Mouse (Mus musculus) midbrain, embryonic 12.5 days (tissue): Measurements from ENCODE around the gene Foxp4. TPM values are rescaled to one million over a fixed set of nuclear protein-coding genes. Genes with fewer than 3 reads are reported as not detected.

ENCODE experiments used
- ATAC-seq: fragments of 200-750 bp; cut with Nextera tagmentation; 2 replicates; pipeline ENCODE4 v1.8.0; 2017; ENCODE audit warnings: low read depth, moderate TSS enrichment, moderate library complexity; ENCODE audit not compliant: low FRiP score
- H3K27ac ChIP-seq: fragments of 300-500 bp; sonication (generic); replicated peaks from 2 replicates; pipeline ENCODE4 v1.5.1; 2016; ENCODE audit warnings: mild to moderate bottlenecking
- H3K27me3 ChIP-seq: fragments of 300-500 bp; sonication (generic); 2 replicates; pipeline ENCODE4 v1.6.1; 2016; ENCODE audit warnings: mild to moderate bottlenecking
- H3K36me3 ChIP-seq: fragments of 300-500 bp; sonication (generic); 2 replicates; pipeline ENCODE4 v1.6.1; 2016
- H3K4me1 ChIP-seq: fragments of 300-500 bp; sonication (generic); 2 replicates; pipeline ENCODE4 v1.6.1; 2016
- H3K4me2 ChIP-seq: fragments of 300-500 bp; sonication (generic); replicated peaks from 2 replicates; pipeline ENCODE4 v1.6.1; 2016; ENCODE audit warnings: mild to moderate bottlenecking, moderate library complexity
- H3K4me3 ChIP-seq: fragments of 300-500 bp; sonication (generic); 2 replicates; pipeline ENCODE4 v1.5.1; 2016; ENCODE audit warnings: mild to moderate bottlenecking
- H3K9ac ChIP-seq: fragments of 300-500 bp; sonication (generic); replicated peaks from 2 replicates; pipeline ENCODE4 v1.6.1; 2016; ENCODE audit warnings: mild to moderate bottlenecking, moderate library complexity
- H3K9me3 ChIP-seq: fragments of 300-500 bp; sonication (generic); 2 replicates; pipeline ENCODE4 v1.6.1; 2016; ENCODE audit warnings: mild to moderate bottlenecking
- WGBS: fragments of 180-500 bp; shearing (Covaris S2); methylation state at CpG from one replicate; pipeline ENCODE4 v1.1.7; 2016; 5-methylcytosine and 5-hydroxymethylcytosine counted together
- polyA plus RNA-seq: library from polyadenylated mRNA; unstranded; fragments of >200 nt; fragmentation: Nextera tagmentation; extraction: Ambion mirVana; gene quantifications from 2 replicates; pipeline ENCODE4 v1.2.1, GENCODE M21; 2016

Foxp4 gene
- polyA plus RNA-seq, 1 experiment from 2014 or later: 34.5 TPM

DNA sequence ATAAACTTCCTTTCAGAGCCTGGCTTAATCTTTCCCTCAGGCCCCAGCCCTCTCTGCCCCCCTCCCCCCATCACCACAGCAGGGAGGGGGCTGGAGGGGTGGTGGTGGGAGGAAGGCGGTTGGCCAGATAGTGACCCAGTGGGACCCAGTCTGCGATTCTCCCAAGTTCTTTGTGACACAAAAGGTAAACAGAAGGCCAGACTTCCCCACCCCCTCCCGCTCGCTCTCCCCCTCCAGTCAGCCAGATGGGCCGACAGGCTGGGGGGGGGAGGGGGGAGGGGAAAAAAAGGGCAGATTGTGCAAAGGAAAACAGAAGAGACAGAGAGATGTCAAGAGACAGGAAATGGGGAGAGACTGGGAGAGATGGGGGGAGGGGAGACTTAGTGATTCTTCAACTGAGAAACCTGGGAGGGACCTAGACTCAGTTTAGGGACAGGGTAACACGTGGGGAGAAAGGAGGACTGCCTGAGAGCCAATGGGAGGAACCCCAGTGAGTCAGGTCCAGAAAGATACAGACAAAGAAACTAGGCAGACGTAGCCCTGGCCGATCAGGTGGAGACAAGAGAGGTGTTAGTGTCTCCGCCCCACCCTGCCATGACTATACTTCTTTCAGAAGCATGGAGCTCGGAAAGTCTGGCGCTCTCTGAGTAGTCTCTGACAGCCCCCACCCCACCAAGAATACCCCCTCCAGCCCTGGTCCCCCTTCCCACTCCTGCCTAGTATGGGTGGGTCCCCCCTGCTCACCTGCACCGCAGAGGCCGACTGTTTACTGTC is 36.9 kb downstream of the Foxp4 start:
- peak overlapping the region; percentile 80 for H3K27ac ChIP-seq
- H3K9ac ChIP-seq: peak overlapping the region; percentile 34
- peak; percentile 72 for ATAC-seq
- WGBS: 12% methylated on average over 12 of the region's 13 CpGs
- H3K27me3 ChIP-seq: no peaks in the 10 kb centered on the region
- peaks cover 59% of the 10 kb centered on the region for H3K4me1 ChIP-seq
- H3K4me3 ChIP-seq: no peak overlapping the region
- H3K36me3 ChIP-seq: peaks cover 23% of the 10 kb centered on the region
- no peaks in the 10 kb centered on the region for H3K9me3 ChIP-seq
- peak overlapping the region; percentile 22 for H3K4me2 ChIP-seq

DNA sequence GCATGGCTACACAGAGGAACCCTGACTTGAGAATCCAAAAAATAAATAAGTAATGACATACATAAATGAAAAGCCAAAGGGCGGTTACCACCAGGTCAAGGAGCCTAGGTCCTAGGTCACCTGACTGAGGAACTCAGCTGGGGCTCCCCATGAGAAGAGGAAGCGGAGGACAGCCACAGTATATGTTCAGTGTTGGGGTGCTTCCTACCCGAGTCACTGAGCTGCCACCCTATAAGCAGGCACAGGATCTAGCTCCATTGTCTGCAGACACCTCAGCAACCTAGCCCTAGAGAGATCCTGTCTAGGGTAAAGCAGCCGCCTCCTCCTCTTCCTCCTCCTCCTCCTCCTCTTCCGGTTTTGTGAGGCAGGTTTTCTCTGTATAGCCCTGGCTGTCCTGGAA is 41.3 kb downstream of the Foxp4 start:
- H3K4me3 ChIP-seq: no peak overlapping the region
- no peaks in the 10 kb centered on the region; the same call in 1 of the 2 replicates for H3K27me3 ChIP-seq
- no peak for ATAC-seq
- no peak overlapping the region for H3K27ac ChIP-seq
- no peak overlapping the region for H3K4me2 ChIP-seq
- WGBS: 84% methylated on average over 5 of the region's 5 CpGs
- H3K4me1 ChIP-seq: peaks cover 69% of the 10 kb centered on the region
- H3K9me3 ChIP-seq: no peaks in the 10 kb centered on the region
- H3K9ac ChIP-seq: no peak overlapping the region
- H3K36me3 ChIP-seq: peaks cover 35% of the 10 kb centered on the region

DNA sequence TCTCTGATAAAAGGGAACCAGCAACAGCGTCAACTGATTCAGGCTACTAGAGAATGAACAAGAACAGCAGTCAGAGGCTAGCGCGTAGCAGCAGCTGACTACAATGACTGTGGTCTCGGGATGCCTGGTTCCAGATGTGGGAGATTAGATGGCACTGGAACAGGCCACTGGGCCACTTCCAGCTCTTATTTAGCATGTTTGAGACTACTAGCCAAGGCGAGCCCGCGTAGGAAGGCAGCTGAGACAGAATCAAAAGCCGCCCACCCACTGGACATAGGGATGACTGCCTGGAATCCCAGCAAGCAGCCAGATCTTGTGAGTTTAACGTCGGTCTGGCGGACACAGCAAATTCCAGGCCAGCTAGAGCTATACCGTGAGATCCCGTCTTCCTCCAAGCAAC is 43.1 kb downstream of the Foxp4 start:
- H3K4me1 ChIP-seq: peaks cover 69% of the 10 kb centered on the region
- peaks cover 33% of the 10 kb centered on the region for H3K36me3 ChIP-seq
- no peak overlapping the region for H3K4me3 ChIP-seq
- H3K9me3 ChIP-seq: no peaks in the 10 kb centered on the region
- H3K4me2 ChIP-seq: no peak overlapping the region
- no peak overlapping the region for H3K9ac ChIP-seq
- WGBS: 58% methylated on average over 13 of the region's 13 CpGs
- 0 out of 2 replicates have a peak overlapping the region, but pooled peaks have one; percentile 0 for H3K27ac ChIP-seq
- no peak for ATAC-seq
- no peaks in the 10 kb centered on the region; the same call in 1 of the 2 replicates for H3K27me3 ChIP-seq

DNA sequence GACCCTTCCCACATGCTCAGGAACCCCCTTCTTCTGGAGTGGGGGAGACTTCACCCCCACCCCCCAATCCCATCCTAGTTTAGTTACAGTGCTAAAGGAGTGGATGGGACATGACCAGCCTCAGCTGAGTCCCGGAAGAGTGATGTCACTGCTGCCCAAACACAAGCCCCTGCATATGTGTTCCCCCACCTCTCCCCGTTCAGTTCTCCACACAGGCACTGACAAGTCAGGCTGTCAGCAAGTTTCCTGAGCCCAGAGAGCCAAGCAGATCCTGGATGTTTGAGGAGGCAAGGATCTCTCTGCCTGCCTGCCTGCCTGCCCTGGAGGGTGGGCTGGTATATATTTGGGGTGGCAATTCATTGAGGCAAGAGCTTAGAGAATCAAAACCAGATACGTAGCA is 45.2 kb downstream of the Foxp4 start:
- Histone ChIP-seq H3K4me2 (peak overlapping the region; percentile 48), H3K9ac (peak overlapping the region; percentile 51; the same call in 1 of the 2 replicates), H3K27ac (peak overlapping the region; percentile 78; the same call in 1 of the 2 replicates), H3K4me3 (no peak overlapping the region), H3K36me3 (peaks cover 38% of the 10 kb centered on the region), H3K4me1 (peaks cover 78% of the 10 kb centered on the region), H3K27me3 (no peaks in the 10 kb centered on the region; the same call in 1 of the 2 replicates), H3K9me3 (no peaks in the 10 kb centered on the region)
- WGBS: 24% methylated on average over 3 of the region's 3 CpGs
- peak; percentile 14 for ATAC-seq

DNA sequence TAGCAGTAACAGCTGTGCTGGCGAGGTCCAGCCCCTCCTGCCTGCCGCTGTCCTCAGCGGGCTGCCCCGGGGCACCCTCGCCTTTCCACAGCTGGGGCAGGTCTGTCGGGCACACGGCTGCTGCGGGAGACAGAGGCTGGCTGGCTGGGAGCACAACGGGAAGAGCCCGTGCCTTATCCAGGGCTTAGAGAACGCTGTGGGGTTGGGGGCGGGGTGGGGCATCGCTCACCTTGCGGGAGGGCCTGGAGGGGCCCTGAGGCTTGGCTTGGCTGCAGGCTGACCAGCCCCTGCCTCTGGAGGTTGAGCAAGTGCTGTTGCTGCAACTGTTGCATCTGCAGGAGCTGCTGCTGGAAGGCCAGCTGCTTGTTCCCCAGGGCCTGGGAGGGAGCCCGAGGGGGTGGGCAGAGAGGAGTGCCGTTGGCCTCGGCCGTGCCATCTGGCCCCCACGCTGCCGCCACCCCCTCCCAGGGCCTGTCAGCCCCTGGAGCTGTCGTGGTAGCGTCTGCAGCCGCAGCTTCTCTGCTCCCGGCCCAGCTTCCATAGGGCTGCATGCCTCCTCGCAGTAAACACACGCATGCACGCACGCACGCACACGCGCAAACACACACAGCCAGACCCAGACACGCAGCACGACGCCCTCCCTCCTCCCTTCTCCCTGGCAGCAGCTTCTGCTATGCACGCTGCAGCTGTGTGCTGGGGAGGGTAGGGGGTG is 45.9 kb downstream of the Foxp4 start:
- peak overlapping the region; percentile 51 for H3K9ac ChIP-seq
- peak overlapping the region; percentile 78 for H3K27ac ChIP-seq
- peaks cover 34% of the 10 kb centered on the region for H3K36me3 ChIP-seq
- WGBS: 8% methylated on average over 30 of the region's 35 CpGs
- H3K4me1 ChIP-seq: peaks cover 84% of the 10 kb centered on the region
- H3K27me3 ChIP-seq: no peaks in the 10 kb centered on the region; the same call in 1 of the 2 replicates
- ATAC-seq: peak; percentile 17
- peak overlapping the region; percentile 48 for H3K4me2 ChIP-seq
- no peaks in the 10 kb centered on the region for H3K9me3 ChIP-seq
- peak overlapping the region; percentile 23 for H3K4me3 ChIP-seq

DNA sequence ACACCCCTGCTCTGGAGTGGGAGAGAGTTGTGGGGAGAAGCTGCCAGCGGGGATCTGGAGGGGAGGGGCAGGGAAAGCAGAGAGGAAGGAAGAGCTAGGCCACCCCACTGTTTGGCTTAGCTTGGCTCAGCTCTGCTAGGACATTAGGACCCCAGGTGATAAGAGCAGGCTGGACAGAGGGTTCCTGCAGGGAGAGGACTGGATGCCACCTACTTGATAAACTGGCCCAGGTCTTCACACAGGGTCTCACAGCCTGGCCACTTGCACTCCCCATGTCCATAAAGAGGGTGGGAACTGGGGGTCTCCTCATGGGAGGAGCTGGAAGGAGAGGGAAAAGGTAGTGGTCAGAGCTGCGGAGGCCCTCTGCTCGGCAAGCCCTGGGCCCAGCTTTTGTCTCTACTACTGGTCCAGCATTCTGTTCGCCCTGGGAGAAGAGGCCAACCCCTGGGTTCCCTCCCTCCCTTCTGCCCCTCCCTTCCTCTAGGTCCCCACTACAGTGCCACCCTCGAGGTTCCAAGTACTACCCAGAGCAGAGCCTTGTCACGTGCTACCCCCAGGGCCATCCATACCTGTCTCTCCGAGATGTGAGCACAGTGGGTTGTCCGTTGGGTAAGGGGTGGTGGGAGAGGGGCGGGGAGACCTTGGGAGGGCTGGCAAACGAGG is 46.6 kb downstream of the Foxp4 start:
- Histone ChIP-seq H3K27ac (peak overlapping the region; percentile 78), H3K9ac (peak overlapping the region; percentile 51), H3K36me3 (peaks cover 34% of the 10 kb centered on the region), H3K4me3 (peak overlapping the region; percentile 23), H3K27me3 (no peaks in the 10 kb centered on the region; the same call in 1 of the 2 replicates), H3K4me2 (peak overlapping the region; percentile 48), H3K4me1 (peaks cover 91% of the 10 kb centered on the region), H3K9me3 (no peaks in the 10 kb centered on the region)
- WGBS: 13% methylated on average over 10 of the region's 10 CpGs
- ATAC-seq: peak; percentile 17

DNA sequence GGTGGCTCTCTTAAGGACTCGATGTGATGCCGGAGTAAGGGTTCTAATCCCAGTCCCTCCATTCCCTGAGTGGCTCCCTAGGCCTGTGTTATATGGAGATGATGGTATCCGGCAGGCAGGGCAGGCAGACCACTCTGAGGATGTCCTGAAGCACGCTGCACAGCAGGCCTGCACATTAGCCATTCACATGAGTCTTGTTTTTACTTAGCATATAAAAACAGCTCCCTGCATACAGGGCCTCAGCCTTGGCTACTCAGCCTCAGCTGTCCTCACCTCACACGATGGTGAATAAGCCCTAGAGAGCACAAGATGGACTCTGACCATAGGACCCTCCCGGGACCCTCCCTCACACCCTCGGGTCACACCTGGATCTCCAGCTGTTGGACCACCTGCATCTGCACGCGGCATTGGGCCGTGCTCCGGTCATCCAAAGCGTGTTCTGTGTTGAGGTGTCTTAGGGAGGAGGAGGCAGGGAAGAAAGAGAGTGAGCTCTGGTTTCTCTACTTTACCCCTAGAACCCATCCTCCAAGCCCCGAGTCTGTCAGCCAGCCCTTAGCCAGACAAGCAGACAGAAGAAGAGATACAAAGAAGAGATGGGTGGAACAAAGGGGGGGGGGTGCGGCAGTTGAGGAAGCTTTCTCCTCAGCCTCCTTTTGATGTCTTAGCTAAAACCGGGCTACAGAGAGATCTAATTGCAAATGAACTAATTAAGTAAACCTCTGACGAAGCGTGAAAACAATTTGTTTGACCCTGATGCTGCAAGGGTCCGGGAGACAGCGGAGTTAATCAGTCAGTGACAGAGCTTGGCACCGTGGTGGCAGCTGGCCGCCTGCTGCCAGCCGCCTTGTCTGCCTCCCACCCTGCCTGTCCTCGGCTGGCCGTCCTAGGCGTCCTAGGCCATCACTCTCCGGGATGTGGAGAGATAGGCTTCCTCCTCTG is 47.4 kb downstream of the Foxp4 start:
- Histone ChIP-seq H3K27ac (peak overlapping the region; percentile 78), H3K4me1 (peaks cover 94% of the 10 kb centered on the region), H3K9me3 (no peaks in the 10 kb centered on the region), H3K4me2 (peak overlapping the region; percentile 48), H3K4me3 (0 out of 2 replicates have a peak overlapping the region, but pooled peaks have one; percentile 23), H3K9ac (peak overlapping the region; percentile 51), H3K27me3 (no peaks in the 10 kb centered on the region; the same call in 1 of the 2 replicates), H3K36me3 (peaks cover 34% of the 10 kb centered on the region)
- ATAC-seq: peak; percentile 14; the same call in 1 of the 2 replicates
- WGBS: 15% methylated on average over 26 of the region's 26 CpGs

DNA sequence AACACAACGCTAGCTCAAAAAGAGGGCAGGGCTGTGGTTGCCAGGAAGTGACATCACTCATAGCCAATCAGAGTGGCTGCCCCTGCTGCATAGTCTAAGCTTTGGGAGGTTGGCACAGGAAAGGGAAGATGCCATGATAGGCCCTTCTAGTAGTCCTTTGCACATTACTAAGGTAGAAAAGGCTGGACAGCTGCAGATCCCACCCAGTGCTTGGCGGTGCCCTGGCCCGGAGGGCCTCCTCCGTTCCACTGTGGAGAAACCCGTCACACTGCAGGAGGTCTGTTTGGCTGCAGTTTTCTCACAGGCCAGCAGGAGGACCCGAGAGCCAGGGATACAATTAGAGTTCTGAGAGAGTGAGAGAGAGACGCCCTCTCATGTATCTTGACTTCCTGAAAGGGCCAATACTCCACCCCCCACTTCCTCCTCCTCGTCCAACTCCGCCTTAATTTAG is 51.1 kb downstream of the Foxp4 start:
- no peak overlapping the region for H3K4me3 ChIP-seq
- peaks cover 72% of the 10 kb centered on the region for H3K4me1 ChIP-seq
- no peaks in the 10 kb centered on the region for H3K27me3 ChIP-seq
- 14% methylated on average over 9 of the region's 9 CpGs for WGBS
- peak overlapping the region; percentile 87 for H3K27ac ChIP-seq
- H3K9ac ChIP-seq: no peak overlapping the region
- ATAC-seq: peak; percentile 21; the same call in 1 of the 2 replicates
- peaks cover 55% of the 10 kb centered on the region for H3K36me3 ChIP-seq
- peak overlapping the region; percentile 24; the same call in 1 of the 2 replicates for H3K4me2 ChIP-seq
- no peaks in the 10 kb centered on the region for H3K9me3 ChIP-seq

DNA sequence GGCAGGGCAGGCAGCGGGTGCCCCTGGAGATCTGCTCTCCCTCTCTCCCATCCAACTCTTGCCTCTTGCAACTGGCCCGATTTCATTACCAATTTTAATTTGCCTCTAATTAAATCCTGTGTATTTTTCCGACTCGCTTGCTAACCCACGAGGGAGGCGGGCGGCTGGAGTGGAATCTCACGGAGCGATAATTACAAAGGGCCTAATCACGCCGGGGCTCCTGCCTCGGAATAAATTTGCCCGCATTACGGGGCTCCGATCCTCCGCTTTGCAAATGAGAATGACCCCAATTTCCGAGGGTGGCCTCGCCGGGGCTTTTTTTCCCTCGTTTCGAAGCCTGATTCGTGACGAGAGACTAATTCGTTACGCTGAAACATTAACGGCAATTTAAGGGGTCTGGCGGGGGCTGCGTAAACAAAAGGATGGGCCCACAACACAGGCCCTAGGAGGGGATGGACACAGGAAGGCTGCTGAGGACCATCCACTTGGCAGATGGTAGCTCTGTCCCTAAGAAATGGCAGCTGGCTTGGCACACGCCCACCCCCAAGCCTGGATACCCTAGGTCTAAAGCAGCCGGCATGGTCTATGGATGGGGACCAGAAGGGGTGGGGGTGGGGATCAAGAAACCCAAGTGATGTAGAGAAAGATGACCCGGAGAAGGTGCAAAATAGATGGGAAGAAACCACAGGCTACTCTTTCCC is 52.0 kb downstream of the Foxp4 start:
- Histone ChIP-seq H3K4me2 (0 out of 2 replicates have a peak overlapping the region, but pooled peaks have one; percentile 2), H3K27ac (peak overlapping the region; percentile 87), H3K4me3 (no peak overlapping the region), H3K4me1 (peaks cover 63% of the 10 kb centered on the region), H3K27me3 (no peaks in the 10 kb centered on the region), H3K9ac (no peak overlapping the region), H3K9me3 (no peaks in the 10 kb centered on the region), H3K36me3 (peaks cover 64% of the 10 kb centered on the region)
- WGBS: 53% methylated on average over 31 of the region's 31 CpGs
- peak; percentile 47; the same call in 1 of the 2 replicates for ATAC-seq

DNA sequence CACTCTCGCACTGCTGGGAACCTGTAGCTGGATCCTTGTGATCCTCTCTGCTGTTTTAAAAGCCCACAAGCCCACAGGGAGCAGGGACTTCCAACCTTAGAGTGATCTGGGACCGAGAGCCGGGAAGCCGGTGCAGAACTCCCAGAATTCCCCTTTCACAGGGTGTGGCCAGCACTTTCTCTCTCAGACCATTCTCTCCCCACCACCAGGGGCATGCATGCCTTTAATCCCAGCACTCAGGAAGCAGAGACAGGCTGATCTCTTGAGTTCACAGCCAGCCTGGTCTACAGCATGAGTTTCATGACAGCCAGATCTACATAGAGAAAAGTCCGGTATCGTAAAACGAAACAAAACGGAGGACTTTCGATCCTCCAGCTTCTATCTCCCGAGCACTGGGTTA is 54.6 kb downstream of the Foxp4 start:
- no peak overlapping the region for H3K4me3 ChIP-seq
- peaks cover 60% of the 10 kb centered on the region for H3K36me3 ChIP-seq
- H3K9ac ChIP-seq: no peak overlapping the region
- H3K9me3 ChIP-seq: no peaks in the 10 kb centered on the region
- H3K4me2 ChIP-seq: no peak overlapping the region
- 93% methylated on average over 10 of the region's 10 CpGs for WGBS
- no peak overlapping the region for H3K27ac ChIP-seq
- peaks cover 43% of the 10 kb centered on the region for H3K4me1 ChIP-seq
- H3K27me3 ChIP-seq: no peaks in the 10 kb centered on the region
- ATAC-seq: no peak
